Mouse (Mus musculus) spleen, adult 2 months (tissue): Measurements from ENCODE around the gene Psmg1. TPM values are rescaled to one million over a fixed set of nuclear protein-coding genes. Genes with fewer than 3 reads are reported as not detected.

Experiments
- DNase-seq, 2 experiments: peaks; one replicate each; pipeline versions ENCODE4 v3.0.0 to v3.0.0-alpha.2; 2012 to 2021; ENCODE audit warnings: low spot score in 2 of 2, low read depth in 1 of 2
- H3K27ac ChIP-seq: fragments of 200-500 bp; 2 replicates; pipeline ENCODE4 v1.5.1; 2012; ENCODE audit warnings: low read length, inconsistent platforms; ENCODE audit not compliant: insufficient read depth
- H3K27me3 ChIP-seq: fragments of 200-500 bp; 2 replicates; pipeline ENCODE4 v1.6.1; 2012; ENCODE audit warnings: mild to moderate bottlenecking, moderate library complexity, low read length, inconsistent platforms; ENCODE audit not compliant: control insufficient read depth, insufficient read depth
- H3K36me3 ChIP-seq: fragments of 200-500 bp; 2 replicates; pipeline ENCODE4 v1.6.1; 2012; ENCODE audit warnings: mild to moderate bottlenecking, low read length, inconsistent platforms; ENCODE audit not compliant: control insufficient read depth, insufficient read depth
- H3K4me1 ChIP-seq: fragments of 200-500 bp; 2 replicates; pipeline ENCODE4 v1.6.1; 2011; ENCODE audit warnings: inconsistent platforms; ENCODE audit not compliant: control insufficient read depth, insufficient read depth, insufficient read length
- H3K4me3 ChIP-seq: fragments of 200-500 bp; 2 replicates; pipeline ENCODE4 v1.5.1; 2011; ENCODE audit warnings: mild to moderate bottlenecking, inconsistent platforms; ENCODE audit not compliant: insufficient read depth, insufficient read length; ENCODE audit errors: extremely low read depth
- CTCF ChIP-seq: fragments of 200-500 bp; IDR thresholded peaks from 2 replicates; pipeline ENCODE4 v1.5.1; 2011; ENCODE audit warnings: mild to moderate bottlenecking, inconsistent platforms; ENCODE audit not compliant: insufficient read depth, insufficient read length, insufficient replicate concordance; ENCODE audit errors: extremely low read depth
- POLR2A ChIP-seq: fragments of 200-500 bp; IDR thresholded peaks from 2 replicates; pipeline ENCODE4 v1.6.1; 2011; ENCODE audit warnings: low read depth, low read length, inconsistent platforms
- WGBS: fragments of 180-500 bp; shearing (Covaris S2); methylation state at CpG from one replicate; pipeline ENCODE4 v1.1.7; 2018; 5-methylcytosine and 5-hydroxymethylcytosine counted together
- polyA plus RNA-seq: library from polyadenylated mRNA; depleted of rRNA; stranded (reverse); fragments of >200 nt; gene quantifications from 2 replicates; pipeline ENCODE4 v1.2.3, GENCODE M21; 2012

Gene Psmg1
- polyA plus RNA-seq, 1 experiment, result 8.6 TPM

DNA sequence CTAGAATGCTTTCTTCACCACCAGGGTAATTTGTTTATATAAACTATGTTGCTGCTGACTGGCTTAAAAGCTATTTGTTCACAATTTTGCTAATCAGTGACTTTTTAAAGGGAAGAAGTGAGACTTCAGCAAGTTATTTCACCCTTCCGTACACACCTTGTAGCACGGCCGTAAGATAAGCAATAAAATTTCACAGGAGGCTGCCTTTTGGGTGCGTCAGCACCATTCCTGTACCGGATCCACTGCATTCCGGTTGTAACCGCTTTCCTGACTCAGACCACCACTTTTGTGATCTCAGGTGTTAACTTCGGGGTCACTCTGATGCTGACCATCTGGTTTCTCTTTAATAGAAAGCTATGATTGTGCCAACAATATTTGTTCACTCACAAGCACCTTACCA, 32.7 kb downstream of the Psmg1 start:
- H3K36me3 ChIP-seq, result no peaks in the 10 kb centered on the region
- WGBS, result 95% methylated on average over 8 of the region's 8 CpGs
- H3K4me3 ChIP-seq, result no peak overlapping the region
- no peak for DNase-seq
- no peak for TF ChIP-seq POLR2A
- TF ChIP-seq CTCF, result no peak
- H3K4me1 ChIP-seq, result no peaks in the 10 kb centered on the region
- H3K27ac ChIP-seq, result no peak overlapping the region
- no peaks in the 10 kb centered on the region for H3K27me3 ChIP-seq

DNA sequence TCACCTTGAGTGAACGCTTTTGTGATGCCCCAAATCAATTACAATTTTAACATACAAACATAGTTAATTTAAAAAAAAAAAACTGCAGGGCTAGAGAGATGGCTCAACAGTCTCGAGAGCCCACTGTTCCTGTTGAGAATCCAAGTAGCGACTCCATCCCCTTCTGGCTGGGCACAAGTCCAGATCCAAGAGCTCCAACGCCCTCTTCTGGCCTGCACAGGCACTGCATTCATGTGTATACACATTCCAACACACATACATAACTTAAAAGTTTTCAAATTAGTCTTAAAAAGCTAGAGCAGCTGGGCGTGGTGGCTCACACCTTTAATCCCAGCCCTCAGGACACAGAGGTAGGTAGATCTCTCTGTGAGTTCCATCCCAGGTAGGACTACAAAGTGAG, 34.1 kb downstream of the Psmg1 start:
- no peaks in the 10 kb centered on the region for H3K36me3 ChIP-seq
- no peak for DNase-seq
- TF ChIP-seq CTCF, result no peak
- no peak for TF ChIP-seq POLR2A
- H3K4me3 ChIP-seq, result no peak overlapping the region
- WGBS, result 76% methylated on average over 5 of the region's 5 CpGs
- no peak overlapping the region for H3K27ac ChIP-seq
- H3K4me1 ChIP-seq, result no peaks in the 10 kb centered on the region
- H3K27me3 ChIP-seq, result no peaks in the 10 kb centered on the region

DNA sequence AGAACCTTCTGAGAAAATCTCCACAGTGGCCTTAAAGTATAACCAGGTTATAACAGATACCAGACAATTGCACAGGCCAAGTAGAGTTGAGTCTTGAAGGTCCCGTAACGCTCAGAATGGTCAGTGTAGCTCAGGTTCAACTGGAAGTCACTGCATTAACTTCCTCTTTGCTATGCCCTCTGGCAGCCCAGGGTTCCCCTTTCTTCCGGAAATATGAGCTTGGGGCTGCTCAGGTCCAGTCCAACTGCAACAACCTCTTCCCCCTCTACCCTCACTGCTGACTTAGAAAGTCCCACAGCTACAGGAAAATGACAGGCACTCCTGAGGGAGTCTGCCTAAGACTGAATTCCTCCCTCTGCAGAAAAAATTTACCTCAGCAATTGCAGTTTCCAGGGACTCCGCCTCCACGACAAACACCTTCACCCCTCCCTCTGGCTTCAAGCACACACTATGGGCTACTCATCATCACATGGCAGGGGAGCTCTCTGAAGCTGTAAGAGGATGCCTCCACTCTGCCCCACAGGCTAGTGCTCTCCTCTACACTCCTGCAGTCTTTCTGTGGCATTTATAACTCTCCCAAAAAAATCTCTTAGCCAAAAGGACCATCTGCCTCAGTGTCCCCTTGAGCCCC, 34.9 kb downstream of the Psmg1 start:
- Histone ChIP-seq H3K36me3 (no peaks in the 10 kb centered on the region), H3K27me3 (no peaks in the 10 kb centered on the region), H3K4me1 (no peaks in the 10 kb centered on the region), H3K4me3 (no peak overlapping the region), H3K27ac (no peak overlapping the region)
- 33% methylated on average over 5 of the region's 5 CpGs for WGBS
- DNase-seq, result peak in 1 of 2 experiments; percentile 15
- no peak for TF ChIP-seq POLR2A
- TF ChIP-seq CTCF, result no peak

DNA sequence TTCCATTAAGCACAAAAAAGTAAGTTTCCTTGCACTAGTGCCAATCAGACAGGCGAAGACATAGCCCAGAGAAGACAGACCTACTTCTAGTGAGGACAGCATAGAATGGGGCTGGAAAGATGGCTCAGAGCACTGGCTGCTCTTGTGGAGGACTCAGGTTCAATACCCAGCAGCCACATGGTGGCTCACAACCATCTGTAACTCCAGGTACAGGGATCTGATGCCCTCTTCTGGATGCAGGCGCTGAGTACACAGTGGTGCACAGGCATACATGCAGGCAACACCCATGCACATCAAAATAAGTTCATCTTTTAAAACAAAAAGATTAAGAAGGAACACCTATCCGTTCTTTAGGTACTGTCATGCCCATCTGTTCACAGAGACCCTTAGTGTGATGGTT, 36.4 kb downstream of the Psmg1 start:
- no peak for DNase-seq
- Histone ChIP-seq H3K27me3 (no peaks in the 10 kb centered on the region), H3K27ac (no peak overlapping the region), H3K4me1 (no peaks in the 10 kb centered on the region), H3K36me3 (no peaks in the 10 kb centered on the region), H3K4me3 (no peak overlapping the region)
- 89% methylated on average over 3 of the region's 3 CpGs for WGBS
- TF ChIP-seq CTCF (no peak), POLR2A (no peak)

DNA sequence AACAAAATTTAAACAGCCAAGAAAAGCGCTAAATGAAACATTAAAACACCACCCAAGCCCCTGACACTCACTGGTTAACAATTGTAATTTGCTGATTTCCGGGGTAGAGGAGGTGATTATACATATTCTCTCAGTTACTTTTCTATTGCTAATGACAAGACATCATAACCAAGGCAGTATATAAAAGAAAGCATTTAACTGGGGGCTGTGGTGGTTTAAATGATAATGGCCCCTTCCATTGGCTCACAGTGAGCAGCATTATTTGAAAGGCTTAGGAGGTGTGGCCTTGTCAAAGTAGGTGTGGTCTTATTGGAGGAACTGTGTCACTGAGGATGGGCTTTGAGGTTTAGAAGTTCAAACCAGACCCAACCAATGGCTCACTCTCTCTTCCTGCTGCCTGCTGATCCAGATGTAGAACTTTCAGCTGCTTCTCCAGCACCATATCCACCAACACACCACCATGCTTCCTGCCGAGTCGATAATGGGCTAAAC, 37.6 kb downstream of the Psmg1 start:
- WGBS, result 90% methylated on average over 4 of the region's 4 CpGs
- Histone ChIP-seq H3K27me3 (no peaks in the 10 kb centered on the region), H3K27ac (no peak overlapping the region), H3K4me3 (no peak overlapping the region), H3K4me1 (no peaks in the 10 kb centered on the region), H3K36me3 (no peaks in the 10 kb centered on the region)
- TF ChIP-seq CTCF, result no peak
- no peak for TF ChIP-seq POLR2A
- no peak for DNase-seq

DNA sequence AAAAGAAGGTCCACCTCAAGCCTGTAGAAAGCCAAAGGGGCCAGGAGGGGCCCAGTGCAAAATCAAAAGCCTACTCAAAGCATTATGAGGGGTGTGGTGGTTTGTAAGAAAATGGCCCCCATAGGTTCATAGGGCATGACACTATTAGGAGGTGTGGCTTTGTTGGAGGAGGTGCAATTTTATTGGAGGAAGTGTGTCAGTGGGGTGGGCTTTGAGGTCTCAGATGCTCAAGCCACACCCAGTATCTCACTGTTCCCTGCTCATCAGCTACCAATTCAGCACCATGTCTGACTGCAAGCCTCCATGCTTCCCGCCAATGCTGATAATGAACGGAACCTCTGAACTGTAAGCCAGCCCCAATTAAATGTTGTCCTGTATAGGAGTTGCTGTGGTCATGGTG, 39.3 kb downstream of the Psmg1 start:
- TF ChIP-seq POLR2A (no peak), CTCF (no peak)
- no peak for DNase-seq
- Histone ChIP-seq H3K27ac (no peak overlapping the region), H3K36me3 (no peaks in the 10 kb centered on the region), H3K27me3 (no peaks in the 10 kb centered on the region), H3K4me3 (no peak overlapping the region), H3K4me1 (no peaks in the 10 kb centered on the region)
- WGBS, result 97% methylated on average over 2 of the region's 2 CpGs

DNA sequence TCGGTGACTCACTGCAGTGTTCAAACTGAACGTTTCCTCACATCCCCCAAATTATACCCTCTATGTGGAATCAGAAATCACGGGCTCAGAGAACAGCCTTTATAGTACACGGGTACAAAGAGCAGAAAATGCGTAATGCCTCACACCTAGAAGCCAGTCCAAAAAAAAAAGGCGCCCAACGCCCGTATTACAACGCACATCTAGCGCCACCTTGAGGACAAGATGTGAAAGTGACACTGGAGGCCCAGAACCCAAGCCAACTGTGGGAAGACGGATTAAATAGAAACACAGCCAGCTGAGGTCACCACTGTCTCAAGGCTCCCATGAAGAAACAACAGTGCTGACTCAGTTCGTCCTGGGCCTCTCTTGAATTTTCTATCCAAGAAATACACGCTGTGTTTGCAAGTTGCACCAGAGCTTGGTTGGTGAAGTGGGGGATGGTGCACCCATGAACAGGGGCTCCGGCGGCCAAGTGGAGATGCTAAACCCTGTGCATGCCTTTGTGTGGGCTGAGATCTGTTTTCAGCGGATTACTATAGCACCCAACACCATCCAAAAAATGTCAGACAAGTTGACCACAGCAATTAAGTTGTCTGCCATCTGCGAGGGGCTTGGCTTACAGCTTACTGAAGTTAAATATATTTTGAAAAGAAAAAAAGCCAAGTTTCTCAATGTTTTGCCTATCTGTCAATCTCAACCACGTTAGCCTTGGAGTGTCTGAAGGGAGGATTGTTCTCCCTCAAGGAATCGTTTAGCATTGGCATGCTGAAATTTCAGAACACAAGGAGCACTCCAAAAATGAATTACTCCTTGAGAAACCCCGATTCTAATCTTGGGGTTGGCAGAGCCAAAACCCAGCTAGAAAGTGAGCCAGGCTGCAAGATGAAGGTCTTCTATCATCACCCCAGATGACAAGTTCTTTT, 45.1 kb downstream of the Psmg1 start:
- H3K4me3 ChIP-seq, result no peak overlapping the region
- no peaks in the 10 kb centered on the region for H3K4me1 ChIP-seq
- 27% methylated on average over 20 of the region's 20 CpGs for WGBS
- peak; percentile 45 for DNase-seq
- H3K36me3 ChIP-seq, result no peaks in the 10 kb centered on the region
- no peaks in the 10 kb centered on the region for H3K27me3 ChIP-seq
- TF ChIP-seq CTCF (peak; percentile 84; the same call in 1 of the 2 replicates), POLR2A (no peak)
- no peak overlapping the region for H3K27ac ChIP-seq
